Mouse (Mus musculus): Measurements from ENCODE around the gene Mrpl50.
"Not testable (repeated sequence)": the region's sequence is repeated elsewhere in the genome, so short reads cannot be mapped to it uniquely, and the experiment has no call there.

The Mrpl50 gene

GRCm38 (mm10) chr4:49509183-49509582 is 11.7 kb downstream of the Mrpl50 start:
- DNase-seq (ENCODE audit: low spot score): no peak

- no peak for DNase-seq (ENCODE audit: low spot score)
Measured at GRCm38 (mm10) chr4:49506386-49506785, 14.5 kb downstream of the Mrpl50 start, which contains the start of gene Baat. Gene Baat (minus strand): TSS chr4:49506557.

GRCm38 (mm10) chr4:49503563-49503962 is 17.3 kb downstream of the Mrpl50 start:
- DNase-seq (ENCODE audit: low spot score): no peak

- DNase-seq (ENCODE audit: low spot score): not testable (repeated sequence)
Measured at GRCm38 (mm10) chr4:49485934-49486650, 34.8 kb downstream of the Mrpl50 start.

GRCm38 (mm10) chr4:49485442-49485841 is 35.5 kb downstream of the Mrpl50 start:
- no peak for DNase-seq (ENCODE audit: low spot score)

GRCm38 (mm10) chr4:49480896-49481295 is 40.0 kb downstream of the Mrpl50 start:
- peak; percentile 2 for DNase-seq (ENCODE audit: low spot score)

- no peak for DNase-seq (ENCODE audit: low spot score)
Measured at GRCm38 (mm10) chr4:49480104-49480760, 40.7 kb downstream of the Mrpl50 start.

- DNase-seq (ENCODE audit: low spot score): not testable (repeated sequence)
Measured at GRCm38 (mm10) chr4:49479035-49479434, 41.9 kb downstream of the Mrpl50 start.

- DNase-seq (ENCODE audit: low spot score): peak; percentile 16
Measured at GRCm38 (mm10) chr4:49478118-49478877, 42.6 kb downstream of the Mrpl50 start.

- no peak for DNase-seq (ENCODE audit: low spot score)
Measured at GRCm38 (mm10) chr4:49474583-49474982, 46.3 kb downstream of the Mrpl50 start.

- no peak for DNase-seq (ENCODE audit: low spot score)
Measured at GRCm38 (mm10) chr4:49473435-49474100, 47.3 kb downstream of the Mrpl50 start, which contains the start of gene Acnat1. Gene Acnat1 (minus strand): TSS chr4:49473912.

- no peak for DNase-seq (ENCODE audit: low spot score)
Measured at GRCm38 (mm10) chr4:49469435-49470151, 51.3 kb downstream of the Mrpl50 start.

- DNase-seq (ENCODE audit: low spot score): no peak
Measured at GRCm38 (mm10) chr4:49467360-49467759, 53.5 kb downstream of the Mrpl50 start.
